Mouse (Mus musculus): Measurements from ENCODE around the gene Prnp.

DNA sequence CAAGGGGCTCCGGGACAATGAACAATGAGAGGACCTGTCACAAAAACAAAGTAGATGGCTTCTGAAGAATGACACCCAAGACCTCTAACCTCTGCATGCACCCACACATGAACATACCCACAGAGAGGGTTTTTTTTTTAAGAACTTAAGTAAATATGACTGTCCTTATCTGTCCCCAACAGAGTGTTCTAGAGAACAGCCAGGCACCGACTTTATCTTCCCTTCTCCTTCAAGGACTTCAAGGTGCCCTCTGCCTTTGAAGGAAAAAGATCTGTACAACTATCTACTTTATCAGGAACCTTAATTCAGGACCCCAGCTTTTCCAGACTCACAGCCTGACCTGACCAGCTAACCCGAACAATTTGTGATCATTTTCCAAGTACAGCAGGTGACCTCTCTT, 30.8 kb downstream of the Prnp start:
- no peak for TF ChIP-seq POLR2A (IDR thresholded peaks at IDR 0.05; ENCODE audit: insufficient read depth, low read depth, low read length)
- TF ChIP-seq CTCF (IDR thresholded peaks at IDR 0.05; ENCODE audit: insufficient read depth, low read depth, low read length): no peak
